Mouse (Mus musculus): ENCODE data around the gene Plekhg1. TPM values are rescaled to one million over a fixed set of nuclear protein-coding genes. Genes with fewer than 3 reads are reported as not detected.

The Plekhg1 gene
- polyA plus RNA-seq, 1 experiment from 2014 or later = 0.99 TPM

DNA sequence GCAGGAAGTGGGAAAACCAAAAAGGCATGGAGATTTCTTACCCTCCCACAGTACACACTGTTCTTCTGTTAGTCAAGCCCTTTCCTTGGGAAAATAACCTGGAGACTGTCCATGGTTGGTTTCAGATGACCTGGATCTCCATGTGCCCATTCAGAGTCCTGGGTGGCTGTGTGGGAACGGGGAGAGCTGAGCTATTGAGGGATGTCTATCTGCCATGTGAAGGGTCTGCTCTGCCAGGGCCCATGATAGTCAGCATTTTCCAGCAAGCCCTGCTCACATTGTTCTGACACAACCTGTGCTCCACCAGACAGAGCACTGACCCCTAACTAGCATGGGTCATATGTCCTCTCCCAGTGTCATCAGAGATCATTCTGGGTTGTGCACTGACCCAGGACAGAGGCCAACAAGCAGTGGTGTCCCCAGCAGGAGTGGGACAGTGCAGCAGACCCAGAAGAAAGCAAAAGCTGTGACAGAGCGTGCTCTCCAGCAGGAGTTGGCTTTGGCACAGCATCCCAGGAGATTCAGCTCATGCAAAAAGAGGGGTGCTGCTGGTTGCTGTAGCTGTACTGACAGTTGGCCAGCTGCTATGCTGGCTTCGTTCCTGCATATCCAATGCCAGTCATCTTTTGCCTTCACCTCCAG, 24.7 kb upstream of the Plekhg1 start:
- no peak for DNase-seq
- no peaks in the 10 kb centered on the region for H3K27me3 ChIP-seq
- no peaks in the 10 kb centered on the region for H3K36me3 ChIP-seq
- no peaks in the 10 kb centered on the region for H3K9me3 ChIP-seq (replicated peaks)
- H3K27ac ChIP-seq = no peak overlapping the region
- no peak overlapping the region for H3K4me3 ChIP-seq (replicated peaks)
- no peak overlapping the region for H3K9ac ChIP-seq
- no peak overlapping the region for H3K4me2 ChIP-seq
- WGBS (ENCODE audit: insufficient replicate concordance) = 40% methylated on average over 3 of the region's 3 CpGs
- H3K4me1 ChIP-seq (replicated peaks) = no peaks in the 10 kb centered on the region
- ATAC-seq (ENCODE audit: low read depth) = no peak

DNA sequence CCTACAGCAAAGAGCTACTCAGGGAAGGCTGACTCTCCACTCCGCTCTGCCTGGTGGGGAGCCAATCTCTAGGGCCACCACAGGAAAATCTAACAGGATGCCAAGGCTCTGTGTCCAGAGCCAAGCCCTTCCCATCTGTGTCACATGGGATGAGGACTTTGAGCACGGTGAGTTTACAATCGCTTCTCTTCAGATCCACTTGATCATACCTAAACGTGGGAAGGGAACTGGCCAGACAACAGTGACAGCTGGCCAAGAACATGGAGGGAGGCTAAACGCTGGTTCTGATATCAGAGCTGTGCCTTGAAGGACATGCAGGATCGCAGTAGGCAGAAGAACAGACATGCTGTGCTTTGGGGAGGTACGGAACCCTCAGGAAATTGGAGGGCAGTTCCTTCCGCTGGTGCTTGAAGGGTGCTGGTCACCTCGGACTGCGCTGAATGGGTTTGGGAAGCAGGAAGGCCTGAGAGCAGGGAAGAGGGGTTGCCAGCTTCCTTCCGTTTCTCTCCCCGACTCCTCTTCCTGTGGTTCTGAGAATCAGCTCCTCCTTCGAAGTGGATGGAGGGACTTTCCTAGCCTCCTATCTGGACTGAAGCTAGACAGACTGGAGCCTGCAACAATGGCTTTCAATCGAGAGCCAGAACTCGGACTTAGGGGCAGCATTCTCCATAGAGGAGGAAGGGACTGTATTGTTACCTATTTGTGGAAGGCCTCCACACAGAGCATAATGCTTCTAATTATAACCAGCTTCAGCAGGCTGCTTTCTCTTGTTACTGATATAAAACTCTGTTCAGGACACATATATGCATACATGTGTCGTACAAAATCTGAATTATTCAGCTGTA, 21.9 kb upstream of the Plekhg1 start:
- Histone ChIP-seq H3K4me3 (replicated peaks) (no peak overlapping the region), H3K9ac (no peak overlapping the region), H3K27ac (no peak overlapping the region), H3K9me3 (replicated peaks) (no peaks in the 10 kb centered on the region), H3K27me3 (no peaks in the 10 kb centered on the region), H3K4me1 (replicated peaks) (no peaks in the 10 kb centered on the region), H3K36me3 (no peaks in the 10 kb centered on the region), H3K4me2 (no peak overlapping the region)
- 20% methylated on average over 16 of the region's 16 CpGs for WGBS (ENCODE audit: insufficient replicate concordance)
- ATAC-seq (ENCODE audit: low read depth) (peak; percentile 20; the same call in 1 of the 2 replicates), DNase-seq (no peak)

DNA sequence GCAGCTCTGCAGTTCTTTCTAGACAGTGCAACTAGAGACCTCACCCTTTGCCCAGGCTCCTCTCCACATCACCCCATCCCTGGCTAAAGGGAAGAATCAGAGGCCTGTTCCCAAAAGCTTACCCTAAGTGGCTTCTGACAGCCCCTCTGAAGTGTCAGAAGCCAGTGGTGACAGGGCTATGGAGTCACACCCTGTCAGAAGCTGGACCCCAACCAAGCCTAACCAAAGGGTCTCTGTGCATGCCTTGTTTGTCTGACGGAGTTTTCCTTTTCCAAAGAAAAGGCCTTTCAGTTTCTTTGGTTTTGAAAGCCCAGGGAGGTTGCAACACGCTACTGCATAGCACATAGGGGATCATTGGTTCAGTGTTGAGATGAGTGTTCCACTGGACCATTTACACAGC, 19.9 kb upstream of the Plekhg1 start:
- ATAC-seq (ENCODE audit: low read depth) (no peak), DNase-seq (no peak)
- Histone ChIP-seq H3K4me1 (replicated peaks) (no peaks in the 10 kb centered on the region), H3K9ac (no peak overlapping the region), H3K27me3 (no peaks in the 10 kb centered on the region), H3K27ac (no peak overlapping the region), H3K4me2 (no peak overlapping the region), H3K9me3 (replicated peaks) (no peaks in the 10 kb centered on the region), H3K36me3 (no peaks in the 10 kb centered on the region), H3K4me3 (replicated peaks) (no peak overlapping the region)
- WGBS (ENCODE audit: insufficient replicate concordance) = 56% methylated on average over 2 of the region's 2 CpGs

DNA sequence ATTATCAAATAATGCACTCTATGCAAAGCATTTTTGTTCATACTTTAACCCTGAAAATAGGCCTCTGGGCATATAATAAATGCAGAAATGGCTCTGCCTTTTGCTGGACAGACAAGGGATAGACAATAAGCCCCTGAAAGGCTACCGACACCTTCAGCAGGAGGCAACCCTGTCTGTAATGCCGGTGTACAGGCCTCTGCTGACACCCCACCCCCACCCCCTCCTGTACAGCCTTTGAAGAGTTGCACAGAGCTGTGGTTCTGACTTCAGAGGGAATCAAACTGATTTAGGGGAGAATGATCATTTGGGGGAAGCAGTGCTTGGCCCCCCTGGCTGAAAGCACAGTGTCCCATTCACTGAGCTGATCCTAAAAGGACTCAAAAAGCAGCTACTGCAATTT, 17.8 kb upstream of the Plekhg1 start:
- no peaks in the 10 kb centered on the region for H3K4me1 ChIP-seq (replicated peaks)
- no peak overlapping the region for H3K27ac ChIP-seq
- ATAC-seq (ENCODE audit: low read depth) (no peak), DNase-seq (no peak)
- no peaks in the 10 kb centered on the region for H3K27me3 ChIP-seq
- WGBS (ENCODE audit: insufficient replicate concordance) = 79% methylated on average over 2 of the region's 2 CpGs
- H3K4me2 ChIP-seq = no peak overlapping the region
- H3K9me3 ChIP-seq (replicated peaks) = no peaks in the 10 kb centered on the region
- H3K4me3 ChIP-seq (replicated peaks) = no peak overlapping the region
- H3K9ac ChIP-seq = no peak overlapping the region
- no peaks in the 10 kb centered on the region for H3K36me3 ChIP-seq

DNA sequence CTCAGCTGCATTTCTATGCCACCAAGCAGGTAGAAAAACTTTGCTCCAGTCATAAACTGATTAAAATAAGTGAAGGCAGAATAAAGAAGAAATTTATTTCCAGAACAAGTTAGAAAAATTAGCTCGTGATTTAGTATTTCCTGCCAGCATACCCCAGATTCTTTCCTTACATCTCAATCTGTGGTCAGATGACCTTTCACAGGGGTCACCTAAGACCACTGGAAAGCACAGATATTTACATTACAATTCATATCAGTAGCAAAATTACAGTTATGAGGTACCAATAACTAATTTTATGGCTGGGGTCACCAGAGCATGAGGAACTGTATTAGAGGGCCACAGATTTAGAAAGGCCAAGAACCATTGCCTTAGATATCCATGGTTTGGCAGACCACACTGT, 15.5 kb upstream of the Plekhg1 start:
- Histone ChIP-seq H3K4me3 (replicated peaks) (no peak overlapping the region), H3K9ac (no peak overlapping the region), H3K4me2 (no peak overlapping the region), H3K36me3 (no peaks in the 10 kb centered on the region), H3K27me3 (no peaks in the 10 kb centered on the region), H3K4me1 (replicated peaks) (no peaks in the 10 kb centered on the region), H3K9me3 (replicated peaks) (no peaks in the 10 kb centered on the region), H3K27ac (no peak overlapping the region)
- WGBS (ENCODE audit: insufficient replicate concordance) = 38% methylated on average over 1 of the region's 1 CpGs
- no peak for ATAC-seq (ENCODE audit: low read depth)
- DNase-seq = no peak

DNA sequence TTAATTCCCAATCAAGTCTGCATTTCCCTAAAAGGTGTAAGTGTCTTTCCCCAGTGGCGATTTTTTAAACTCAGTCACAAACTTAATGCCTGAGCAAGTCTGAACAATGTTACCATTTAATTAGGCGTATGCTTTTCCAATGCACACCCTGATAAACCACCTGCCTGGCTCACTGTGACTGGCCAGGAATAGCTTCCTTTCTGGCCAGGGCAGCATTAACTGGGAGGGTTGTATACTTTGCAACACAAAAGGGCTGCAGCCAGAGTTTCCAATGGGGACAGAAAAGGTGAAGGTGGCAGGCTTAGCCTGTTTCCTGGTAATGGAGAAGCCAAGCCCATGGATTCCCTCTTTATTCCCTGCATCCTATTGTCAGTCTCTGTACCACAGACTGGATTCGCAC, 10.5 kb upstream of the Plekhg1 start:
- Histone ChIP-seq H3K4me1 (replicated peaks) (no peaks in the 10 kb centered on the region), H3K27me3 (no peaks in the 10 kb centered on the region), H3K9me3 (replicated peaks) (no peaks in the 10 kb centered on the region), H3K4me2 (no peak overlapping the region), H3K36me3 (no peaks in the 10 kb centered on the region), H3K27ac (no peak overlapping the region), H3K4me3 (replicated peaks) (no peak overlapping the region), H3K9ac (no peak overlapping the region)
- DNase-seq (no peak), ATAC-seq (ENCODE audit: low read depth) (no peak)
- WGBS (ENCODE audit: insufficient replicate concordance) = 56% methylated on average over 3 of the region's 3 CpGs

DNA sequence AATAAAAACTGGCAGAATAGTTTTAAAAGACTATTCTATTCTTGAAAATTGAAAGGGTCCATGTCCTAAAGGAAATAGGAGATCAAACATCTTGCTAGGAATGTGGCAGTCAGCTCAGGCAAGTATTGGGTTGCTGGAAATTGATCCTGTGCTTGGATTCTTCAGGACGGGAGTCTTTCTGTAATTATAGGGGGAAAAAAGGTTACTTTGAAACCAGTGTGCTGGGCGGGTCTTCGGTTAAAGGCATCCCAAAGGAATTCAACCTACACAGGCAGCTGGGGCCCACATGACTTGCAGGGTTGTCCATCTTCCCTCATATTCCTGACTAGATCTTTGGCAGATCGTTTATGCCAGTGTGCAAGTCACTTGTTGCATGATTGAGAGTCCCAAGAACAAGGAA, 9.8 kb upstream of the Plekhg1 start:
- no peak overlapping the region for H3K27ac ChIP-seq
- no peak overlapping the region for H3K4me3 ChIP-seq (replicated peaks)
- H3K4me1 ChIP-seq (replicated peaks) = no peaks in the 10 kb centered on the region
- no peaks in the 10 kb centered on the region for H3K9me3 ChIP-seq (replicated peaks)
- 53% methylated on average over 4 of the region's 4 CpGs for WGBS (ENCODE audit: insufficient replicate concordance)
- no peaks in the 10 kb centered on the region for H3K27me3 ChIP-seq
- no peak overlapping the region for H3K4me2 ChIP-seq
- no peaks in the 10 kb centered on the region for H3K36me3 ChIP-seq
- H3K9ac ChIP-seq = no peak overlapping the region
- DNase-seq = no peak
- no peak for ATAC-seq (ENCODE audit: low read depth)

DNA sequence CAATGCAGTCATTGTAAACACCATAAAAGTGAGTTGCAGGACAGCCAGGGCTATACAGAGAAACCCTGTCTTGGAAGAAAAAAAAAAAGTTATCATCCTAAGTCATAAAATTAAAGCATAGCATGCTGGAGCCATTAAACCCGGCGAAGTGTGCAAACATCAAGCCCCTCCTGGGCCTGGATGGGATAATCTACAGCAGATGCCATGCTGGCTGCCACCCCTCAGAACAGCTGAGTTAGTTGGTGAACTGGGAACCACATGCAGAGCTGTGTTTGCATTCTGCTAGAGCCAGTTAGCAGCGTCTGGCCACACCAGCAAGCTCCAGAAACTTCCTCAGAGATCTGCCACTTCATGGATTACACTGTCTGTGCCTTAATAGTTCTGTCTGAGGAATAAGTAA, 3.1 kb upstream of the Plekhg1 start:
- H3K27ac ChIP-seq = no peak overlapping the region
- no peaks in the 10 kb centered on the region for H3K36me3 ChIP-seq
- 68% methylated on average over 3 of the region's 3 CpGs for WGBS (ENCODE audit: insufficient replicate concordance)
- ATAC-seq (ENCODE audit: low read depth) (no peak), DNase-seq (no peak)
- H3K27me3 ChIP-seq = peaks cover 26% of the 10 kb centered on the region
- H3K9ac ChIP-seq = no peak overlapping the region
- no peak overlapping the region for H3K4me2 ChIP-seq
- H3K9me3 ChIP-seq (replicated peaks) = no peaks in the 10 kb centered on the region
- no peak overlapping the region for H3K4me3 ChIP-seq (replicated peaks)
- 0 out of 2 replicates have a peak, but pooled peaks cover 7% of the 10 kb centered on the region for H3K4me1 ChIP-seq (replicated peaks)

DNA sequence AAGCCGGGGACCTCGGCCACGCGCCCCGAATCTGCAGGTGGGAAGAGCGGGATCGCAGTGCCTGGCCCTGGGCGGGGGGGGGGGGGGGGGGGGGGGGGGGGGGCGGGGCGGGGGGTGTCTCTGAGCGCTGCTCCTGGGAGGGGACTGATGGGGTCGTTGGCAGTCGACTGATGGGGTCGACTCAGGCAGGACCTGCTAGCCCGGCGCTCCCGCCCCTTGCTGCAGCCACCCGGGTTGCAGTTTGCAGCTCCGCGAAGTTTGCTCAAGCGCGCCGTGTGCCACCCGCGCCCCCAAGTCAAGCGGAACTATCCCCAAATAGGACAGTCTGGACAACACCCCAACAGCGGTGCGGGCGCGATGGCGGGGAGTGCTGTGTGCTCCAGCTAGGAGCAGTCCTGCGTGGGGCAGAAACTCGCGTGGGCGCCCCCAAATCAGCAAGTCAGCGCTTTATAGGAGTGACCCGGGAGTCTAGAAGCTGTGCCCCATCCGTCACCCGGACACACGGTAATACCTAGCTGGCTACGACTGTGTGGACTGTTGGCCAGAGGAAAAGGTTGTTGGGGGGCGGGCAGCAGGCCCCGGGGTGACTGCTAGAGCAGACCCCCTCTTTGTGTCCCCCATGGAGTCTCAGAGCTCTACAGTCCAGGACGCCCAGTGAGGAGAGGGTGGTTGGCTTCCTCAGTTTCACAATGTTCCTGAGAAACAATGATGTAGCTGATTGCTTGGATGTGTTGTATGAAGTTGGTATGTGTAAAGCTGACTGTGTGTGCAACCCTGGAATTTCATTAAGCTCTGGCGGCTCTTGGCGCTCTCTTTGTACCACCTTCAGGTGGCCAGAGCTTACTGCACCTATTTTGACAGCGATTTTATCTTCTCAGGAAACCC, 582 bp downstream of the Plekhg1 start:
- no peak for DNase-seq
- WGBS (ENCODE audit: insufficient replicate concordance) = under 1% methylated on average over 34 of the region's 47 CpGs
- H3K4me2 ChIP-seq = peak overlapping the region; percentile 70

DNA sequence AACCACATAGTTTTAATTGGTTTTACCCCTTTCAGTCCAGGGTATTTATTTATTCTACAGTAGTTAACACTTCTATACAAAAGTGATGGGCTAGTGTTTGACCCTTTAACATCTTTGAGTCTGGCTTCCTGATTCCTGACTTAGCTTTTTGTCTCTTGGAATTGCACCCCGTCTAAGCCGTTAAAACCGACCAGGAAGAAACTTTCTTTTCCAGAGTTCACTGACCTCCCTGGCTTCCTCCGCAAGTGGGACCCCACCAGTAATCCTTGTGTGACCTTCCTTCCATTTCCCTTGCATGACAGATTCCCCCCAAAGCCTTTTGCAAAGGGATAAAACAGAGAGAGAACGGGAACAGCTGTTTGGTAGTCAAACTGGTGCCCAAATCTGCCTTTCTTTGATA, 1.6 kb downstream of the Plekhg1 start:
- Histone ChIP-seq H3K27ac (no peak overlapping the region), H3K27me3 (peaks cover 30% of the 10 kb centered on the region), H3K9me3 (replicated peaks) (no peaks in the 10 kb centered on the region), H3K4me3 (replicated peaks) (peak overlapping the region; percentile 10; the same call in 1 of the 2 replicates), H3K9ac (no peak overlapping the region), H3K36me3 (no peaks in the 10 kb centered on the region), H3K4me2 (no peak overlapping the region), H3K4me1 (replicated peaks) (0 out of 2 replicates have a peak, but pooled peaks cover 7% of the 10 kb centered on the region)
- ATAC-seq (ENCODE audit: low read depth) (no peak), DNase-seq (no peak)
- 8% methylated on average over 5 of the region's 5 CpGs for WGBS (ENCODE audit: insufficient replicate concordance)

More for the DNA sequence above, 582 bp downstream of the Plekhg1 start:
- no peaks in the 10 kb centered on the region for H3K36me3 ChIP-seq
- H3K27me3 ChIP-seq = peaks cover 30% of the 10 kb centered on the region
- 0 out of 2 replicates have a peak, but pooled peaks cover 7% of the 10 kb centered on the region for H3K4me1 ChIP-seq (replicated peaks)
- ATAC-seq (ENCODE audit: low read depth) = peak; percentile 53
- peak overlapping the region; percentile 57 for H3K4me3 ChIP-seq (replicated peaks)
- H3K27ac ChIP-seq = peak overlapping the region; percentile 55
- H3K9ac ChIP-seq = peak overlapping the region; percentile 39
- no peaks in the 10 kb centered on the region for H3K9me3 ChIP-seq (replicated peaks)

DNA sequence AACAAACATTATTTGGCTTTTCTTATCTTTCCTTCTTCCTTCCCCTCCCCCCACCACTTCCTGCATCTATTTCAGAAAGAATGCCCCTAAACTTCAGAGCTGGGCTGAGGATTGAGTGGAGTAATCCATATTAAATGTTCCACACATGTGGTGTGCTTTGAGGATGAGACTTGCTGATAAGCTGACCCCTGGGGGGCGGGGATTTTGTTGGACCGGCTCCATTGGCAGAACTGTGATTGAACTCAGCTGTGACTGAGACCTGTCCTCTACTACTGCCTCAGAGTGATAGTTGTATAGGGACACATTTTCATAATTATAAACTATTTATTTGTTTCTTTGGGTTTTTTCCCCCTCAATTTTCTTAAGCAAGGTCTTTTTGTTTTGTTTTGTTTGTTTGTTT, 2.9 kb downstream of the Plekhg1 start:
- Histone ChIP-seq H3K36me3 (no peaks in the 10 kb centered on the region), H3K27me3 (peaks cover 30% of the 10 kb centered on the region), H3K27ac (no peak overlapping the region), H3K4me1 (replicated peaks) (0 out of 2 replicates have a peak, but pooled peaks cover 7% of the 10 kb centered on the region), H3K4me3 (replicated peaks) (no peak overlapping the region), H3K4me2 (no peak overlapping the region), H3K9me3 (replicated peaks) (no peaks in the 10 kb centered on the region), H3K9ac (no peak overlapping the region)
- ATAC-seq (ENCODE audit: low read depth) = no peak
- WGBS (ENCODE audit: insufficient replicate concordance) = 15% methylated on average over 2 of the region's 2 CpGs
- DNase-seq = no peak
